Mouse (Mus musculus): Measurements from ENCODE around the gene Mafb.

Gene Mafb

DNA sequence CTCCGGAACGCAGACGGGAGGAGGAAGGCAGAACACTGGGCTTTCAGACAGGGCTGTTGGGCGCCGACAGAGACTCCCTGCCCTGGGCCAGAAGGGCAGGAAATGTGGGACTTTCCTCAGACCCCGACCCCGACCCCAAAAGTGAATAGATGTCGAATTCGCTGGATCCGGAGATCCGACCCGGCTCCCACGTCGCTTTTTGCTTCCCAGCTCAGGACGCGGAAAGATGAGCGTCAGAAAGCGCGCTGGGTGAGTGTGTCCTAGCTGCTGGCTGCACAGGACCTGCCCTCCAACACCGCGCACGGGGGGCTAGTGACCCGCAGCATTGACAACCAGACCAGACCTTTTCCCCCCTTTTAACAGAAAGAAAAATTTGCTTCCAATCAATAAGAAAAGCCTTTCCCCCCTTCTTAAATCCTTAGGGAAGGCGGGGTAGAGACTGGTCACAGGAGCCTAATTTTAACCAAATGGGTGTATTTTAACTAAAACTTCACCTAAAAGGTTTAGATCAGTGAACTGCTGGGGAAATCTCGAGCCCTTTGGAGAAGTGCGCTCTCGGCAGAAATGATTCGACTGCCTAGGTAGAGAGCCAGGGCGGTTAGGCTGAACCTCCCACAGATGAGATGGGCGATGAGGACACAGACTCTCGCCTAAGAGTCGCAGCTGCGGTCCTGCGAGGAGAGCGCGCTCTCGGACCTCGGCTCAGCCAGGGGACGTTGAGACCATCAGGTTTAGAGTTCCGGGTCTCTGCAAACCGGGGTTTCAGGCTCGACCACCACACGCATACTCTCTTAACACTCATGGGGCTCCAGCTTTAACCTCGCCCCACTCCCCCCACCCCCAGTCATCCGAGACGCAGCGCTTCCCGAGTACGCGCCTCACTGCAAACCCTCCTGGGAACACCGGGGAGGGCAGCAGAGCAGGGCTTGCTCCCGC lies 1.8 kb upstream of the Mafb start:
- no peaks in the 10 kb centered on the region for H3K36me3 ChIP-seq (ENCODE audit: control insufficient read depth, insufficient read depth, low read length, poor library complexity, severe bottlenecking)
- DNase-seq (ENCODE audit: low read depth, low spot score): no peak
- peaks cover 4% of the 10 kb centered on the region for H3K27me3 ChIP-seq (ENCODE audit: control insufficient read depth, insufficient read depth, low read length, poor library complexity, severe bottlenecking)

- DNase-seq (ENCODE audit: low read depth, low spot score): peak; percentile 30
- Histone ChIP-seq H3K36me3 (ENCODE audit: control insufficient read depth, insufficient read depth, low read length, poor library complexity, severe bottlenecking) (no peaks in the 10 kb centered on the region), H3K27me3 (ENCODE audit: control insufficient read depth, insufficient read depth, low read length, poor library complexity, severe bottlenecking) (peaks cover 4% of the 10 kb centered on the region)
Measured at GRCm38 (mm10) chr2:160367448-160368208, 763 bp upstream of the Mafb start.

GRCm38 (mm10) chr2:160366111-160366979 lies 520 bp downstream of the Mafb start:
- H3K27me3 ChIP-seq (ENCODE audit: control insufficient read depth, insufficient read depth, low read length, poor library complexity, severe bottlenecking): peaks cover 4% of the 10 kb centered on the region
- DNase-seq (ENCODE audit: low read depth, low spot score): no peak

GRCm38 (mm10) chr2:160365107-160365911 lies 1.6 kb downstream of the Mafb start:
- DNase-seq (ENCODE audit: low read depth, low spot score): no peak
- Histone ChIP-seq H3K27me3 (ENCODE audit: control insufficient read depth, insufficient read depth, low read length, poor library complexity, severe bottlenecking) (peaks cover 5% of the 10 kb centered on the region), H3K36me3 (ENCODE audit: control insufficient read depth, insufficient read depth, low read length, poor library complexity, severe bottlenecking) (no peaks in the 10 kb centered on the region)

More at GRCm38 (mm10) chr2:160366111-160366979, 520 bp downstream of the Mafb start:
- H3K36me3 ChIP-seq (ENCODE audit: control insufficient read depth, insufficient read depth, low read length, poor library complexity, severe bottlenecking): no peaks in the 10 kb centered on the region

DNA sequence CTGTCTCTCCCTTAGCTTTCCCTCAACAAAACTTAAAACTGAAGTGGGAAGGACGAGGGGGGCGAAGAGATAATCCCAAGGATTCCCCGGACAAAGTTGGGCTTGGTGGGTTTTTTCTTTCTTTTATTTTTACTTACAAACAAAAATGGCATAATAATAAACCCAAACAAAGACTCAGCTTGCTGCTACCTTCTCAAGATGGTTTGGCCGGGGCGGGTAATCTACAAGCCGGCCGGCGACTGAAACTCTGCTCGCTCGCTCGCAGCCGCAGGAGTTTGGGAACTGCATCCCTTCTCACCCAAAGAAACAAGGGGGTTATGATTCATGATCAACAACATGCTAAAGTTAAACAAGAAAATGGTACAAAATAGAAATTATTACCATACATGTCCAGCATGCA lies 2.2 kb downstream of the Mafb start:
- Histone ChIP-seq H3K36me3 (ENCODE audit: control insufficient read depth, insufficient read depth, low read length, poor library complexity, severe bottlenecking) (no peaks in the 10 kb centered on the region), H3K27me3 (ENCODE audit: control insufficient read depth, insufficient read depth, low read length, poor library complexity, severe bottlenecking) (peaks cover 5% of the 10 kb centered on the region)
- DNase-seq (ENCODE audit: low read depth, low spot score): no peak

- H3K36me3 ChIP-seq (ENCODE audit: control insufficient read depth, insufficient read depth, low read length, poor library complexity, severe bottlenecking): no peaks in the 10 kb centered on the region
- H3K27me3 ChIP-seq (ENCODE audit: control insufficient read depth, insufficient read depth, low read length, poor library complexity, severe bottlenecking): peaks cover 5% of the 10 kb centered on the region
- DNase-seq (ENCODE audit: low read depth, low spot score): no peak
Measured at GRCm38 (mm10) chr2:160364128-160364650, 2.7 kb downstream of the Mafb start.

DNA sequence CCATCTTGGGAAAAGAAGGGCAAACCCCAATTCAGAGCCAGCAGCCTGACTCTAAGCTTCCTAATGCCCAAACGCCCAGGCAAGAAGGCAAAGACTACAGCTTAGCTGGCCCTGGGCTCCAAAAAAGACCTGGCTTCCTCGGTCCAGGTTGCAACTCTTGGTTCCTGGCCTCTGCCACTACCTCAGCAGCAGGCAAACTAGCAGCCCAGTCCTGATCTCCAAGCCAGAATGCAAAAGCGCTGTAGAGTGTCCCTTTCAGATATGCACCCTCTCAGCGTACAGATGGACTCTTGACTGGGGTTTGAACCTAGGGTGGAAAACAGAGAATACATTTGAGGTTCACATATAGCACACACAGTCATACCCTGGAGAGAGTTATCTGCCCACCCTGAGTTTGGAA lies 3.7 kb downstream of the Mafb start:
- Histone ChIP-seq H3K36me3 (ENCODE audit: control insufficient read depth, insufficient read depth, low read length, poor library complexity, severe bottlenecking) (no peaks in the 10 kb centered on the region), H3K27me3 (ENCODE audit: control insufficient read depth, insufficient read depth, low read length, poor library complexity, severe bottlenecking) (peaks cover 5% of the 10 kb centered on the region; the same call in 1 of the 2 replicates)
- DNase-seq (ENCODE audit: low read depth, low spot score): no peak

DNA sequence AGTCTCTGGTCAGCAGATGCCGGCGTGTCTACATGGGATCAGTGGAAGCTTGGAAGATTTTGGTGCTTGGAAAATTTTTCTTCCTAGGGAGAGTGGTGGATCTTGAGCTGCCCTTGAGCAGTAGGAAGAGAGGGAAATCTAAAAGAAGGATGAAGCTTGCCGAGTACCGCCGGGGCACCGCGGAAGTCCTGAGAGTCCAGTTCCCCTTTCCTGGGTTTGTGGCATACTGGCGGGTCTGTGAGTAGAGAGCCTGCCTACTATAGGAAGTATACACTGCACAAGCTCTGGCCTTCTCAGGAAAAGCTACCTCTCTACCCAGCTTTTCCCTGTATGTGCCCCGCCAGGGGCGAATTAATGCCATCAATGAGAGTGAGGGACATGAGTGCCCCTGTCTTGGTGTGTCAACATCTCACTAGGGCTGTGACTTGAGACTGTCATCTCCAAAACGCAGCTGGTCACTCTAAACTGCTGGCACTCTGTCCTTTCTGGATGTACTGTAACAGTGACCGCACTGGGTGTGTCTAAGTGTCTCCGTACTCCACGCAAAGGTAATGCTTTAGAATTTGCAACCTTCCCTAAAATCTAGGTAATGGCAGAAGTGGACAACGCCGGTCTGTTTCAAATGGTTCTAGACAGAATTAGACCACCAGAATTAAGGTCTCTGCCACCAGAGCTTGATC lies 5.3 kb downstream of the Mafb start:
- Histone ChIP-seq H3K36me3 (ENCODE audit: control insufficient read depth, insufficient read depth, low read length, poor library complexity, severe bottlenecking) (no peaks in the 10 kb centered on the region), H3K27me3 (ENCODE audit: control insufficient read depth, insufficient read depth, low read length, poor library complexity, severe bottlenecking) (0 out of 2 replicates have a peak, but pooled peaks cover 2% of the 10 kb centered on the region)
- no peak for DNase-seq (ENCODE audit: low read depth, low spot score)

DNA sequence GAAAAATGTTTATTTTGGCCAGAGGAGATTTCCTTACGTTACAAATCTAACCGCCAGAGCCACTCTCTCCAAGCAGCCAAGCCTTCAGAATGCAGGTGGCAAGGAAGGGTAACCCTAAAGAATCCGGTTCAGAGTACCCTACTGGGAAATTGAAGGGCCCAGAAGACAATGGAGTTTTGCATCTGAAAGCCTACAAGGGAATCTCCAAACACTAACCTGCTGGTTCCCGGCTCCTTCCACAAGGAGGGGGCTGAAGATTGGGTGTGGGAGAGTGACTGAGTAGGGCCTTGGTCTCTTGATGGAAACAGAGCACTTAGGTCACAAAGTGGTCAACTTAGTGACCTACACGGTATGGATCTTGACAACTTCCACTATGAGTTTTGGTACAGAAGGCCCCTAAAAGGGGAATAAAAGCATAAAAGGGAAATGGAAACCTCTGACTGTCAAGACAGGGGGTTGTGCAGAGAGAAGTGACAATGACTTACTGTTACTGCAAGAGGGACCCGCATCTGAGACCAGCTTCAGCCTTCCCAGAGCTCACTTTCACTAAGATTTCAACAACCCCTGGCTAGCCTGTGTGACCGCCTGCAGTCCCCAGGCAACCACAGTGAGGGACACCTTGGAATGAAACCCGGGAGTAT lies 6.5 kb downstream of the Mafb start:
- no peak for DNase-seq (ENCODE audit: low read depth, low spot score)
- Histone ChIP-seq H3K27me3 (ENCODE audit: control insufficient read depth, insufficient read depth, low read length, poor library complexity, severe bottlenecking) (0 out of 2 replicates have a peak, but pooled peaks cover 2% of the 10 kb centered on the region), H3K36me3 (ENCODE audit: control insufficient read depth, insufficient read depth, low read length, poor library complexity, severe bottlenecking) (no peaks in the 10 kb centered on the region)

- Histone ChIP-seq H3K36me3 (ENCODE audit: control insufficient read depth, insufficient read depth, low read length, poor library complexity, severe bottlenecking) (no peaks in the 10 kb centered on the region), H3K27me3 (ENCODE audit: control insufficient read depth, insufficient read depth, low read length, poor library complexity, severe bottlenecking) (0 out of 2 replicates have a peak, but pooled peaks cover 2% of the 10 kb centered on the region)
- no peak for DNase-seq (ENCODE audit: low read depth, low spot score)
Measured at GRCm38 (mm10) chr2:160358896-160359295, 8.0 kb downstream of the Mafb start.

DNA sequence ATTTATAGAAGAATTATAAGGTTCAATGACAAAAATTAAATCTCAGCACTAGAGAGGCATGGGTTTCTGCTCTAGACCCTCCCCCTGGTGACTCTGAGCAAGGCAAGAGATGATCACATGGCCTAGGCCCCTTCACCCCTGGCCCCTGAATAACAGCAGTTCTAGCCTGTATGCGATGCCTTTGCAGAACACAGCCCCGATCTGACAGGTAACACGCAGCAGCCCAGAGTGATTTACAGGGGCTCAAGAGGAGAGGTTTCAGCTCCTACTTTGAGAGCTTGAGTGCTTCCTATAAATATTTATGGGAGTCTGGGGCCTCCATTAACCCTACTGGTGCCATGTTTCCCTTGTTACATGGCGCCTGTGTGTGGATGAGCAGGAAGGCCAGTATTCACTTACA lies 9.4 kb downstream of the Mafb start:
- no peaks in the 10 kb centered on the region for H3K36me3 ChIP-seq (ENCODE audit: control insufficient read depth, insufficient read depth, low read length, poor library complexity, severe bottlenecking)
- DNase-seq (ENCODE audit: low read depth, low spot score): no peak
- 0 out of 2 replicates have a peak, but pooled peaks cover 2% of the 10 kb centered on the region for H3K27me3 ChIP-seq (ENCODE audit: control insufficient read depth, insufficient read depth, low read length, poor library complexity, severe bottlenecking)

- no peak for DNase-seq (ENCODE audit: low read depth, low spot score)
- 0 out of 2 replicates have a peak, but pooled peaks cover 2% of the 10 kb centered on the region for H3K27me3 ChIP-seq (ENCODE audit: control insufficient read depth, insufficient read depth, low read length, poor library complexity, severe bottlenecking)
- no peaks in the 10 kb centered on the region for H3K36me3 ChIP-seq (ENCODE audit: control insufficient read depth, insufficient read depth, low read length, poor library complexity, severe bottlenecking)
Measured at GRCm38 (mm10) chr2:160356132-160356531, 10.7 kb downstream of the Mafb start.

GRCm38 (mm10) chr2:160354319-160354718 lies 12.5 kb downstream of the Mafb start:
- H3K36me3 ChIP-seq (ENCODE audit: control insufficient read depth, insufficient read depth, low read length, poor library complexity, severe bottlenecking): no peaks in the 10 kb centered on the region
- DNase-seq (ENCODE audit: low read depth, low spot score): no peak
- no peaks in the 10 kb centered on the region for H3K27me3 ChIP-seq (ENCODE audit: control insufficient read depth, insufficient read depth, low read length, poor library complexity, severe bottlenecking)
